Mouse (Mus musculus): Measurements from ENCODE around the gene 4833420G17Rik.
"Not testable (repeated sequence)": the region's sequence is repeated elsewhere in the genome, so short reads cannot be mapped to it uniquely, and the experiment has no call there.

The 4833420G17Rik gene

GRCm38 (mm10) chr13:119462596-119463560, at the start of gene 4833420G17Rik:
Gene 4833420G17Rik, plus strand, starts transcription at chr13:119462768.
- peak; percentile 95 for DNase-seq

GRCm38 (mm10) chr13:119413026-119413425, 49.5 kb upstream of the 4833420G17Rik start:
- DNase-seq: no peak

- DNase-seq: no peak
Observed at GRCm38 (mm10) chr13:119418479-119418878, 44.1 kb upstream of the 4833420G17Rik start.

- DNase-seq: no peak
Observed at GRCm38 (mm10) chr13:119430164-119430563, 32.4 kb upstream of the 4833420G17Rik start.

- peak; percentile 78 for DNase-seq
Observed at GRCm38 (mm10) chr13:119432041-119432440, 30.5 kb upstream of the 4833420G17Rik start.

GRCm38 (mm10) chr13:119434359-119434758, 28.2 kb upstream of the 4833420G17Rik start:
- DNase-seq: no peak

GRCm38 (mm10) chr13:119442244-119442643, 20.3 kb upstream of the 4833420G17Rik start:
- no peak for DNase-seq

GRCm38 (mm10) chr13:119453563-119453962, 9.0 kb upstream of the 4833420G17Rik start:
- DNase-seq: no peak

GRCm38 (mm10) chr13:119455082-119455481, 7.5 kb upstream of the 4833420G17Rik start:
- DNase-seq: no peak

GRCm38 (mm10) chr13:119456342-119456741, 6.2 kb upstream of the 4833420G17Rik start:
- DNase-seq: no peak

GRCm38 (mm10) chr13:119461900-119462595, 520 bp upstream of the 4833420G17Rik start:
- no peak for DNase-seq

GRCm38 (mm10) chr13:119476631-119477030, 14.1 kb downstream of the 4833420G17Rik start:
- no peak for DNase-seq

- DNase-seq: no peak
Observed at GRCm38 (mm10) chr13:119477789-119478188, 15.2 kb downstream of the 4833420G17Rik start.

GRCm38 (mm10) chr13:119487354-119487753, 24.8 kb downstream of the 4833420G17Rik start:
- no peak for DNase-seq

GRCm38 (mm10) chr13:119487880-119488580, 25.5 kb downstream of the 4833420G17Rik start, which contains the start of the genes Tmem267 and 3110070M22Rik:
Gene Tmem267, plus strand, starts transcription at chr13:119488039.
Gene 3110070M22Rik, minus strand, starts transcription at chr13:119488383.
- peak; percentile 85 for DNase-seq

GRCm38 (mm10) chr13:119492083-119492482, 29.5 kb downstream of the 4833420G17Rik start:
- not testable (repeated sequence) for DNase-seq

- DNase-seq: not testable (repeated sequence)
Observed at GRCm38 (mm10) chr13:119494938-119495337, 32.4 kb downstream of the 4833420G17Rik start.
